Mouse (Mus musculus) lung, postnatal 4 days (tissue): ENCODE measurements around the gene Tcp10a.
"Not testable (repeated sequence)": the region's sequence is repeated elsewhere in the genome, so short reads cannot be mapped to it uniquely, and the experiment has no call there.

Experiments
- DNase-seq, 2 experiments: peaks; one replicate each; pipeline ENCODE4 v3.0.0; 2021

Tcp10a gene

DNA sequence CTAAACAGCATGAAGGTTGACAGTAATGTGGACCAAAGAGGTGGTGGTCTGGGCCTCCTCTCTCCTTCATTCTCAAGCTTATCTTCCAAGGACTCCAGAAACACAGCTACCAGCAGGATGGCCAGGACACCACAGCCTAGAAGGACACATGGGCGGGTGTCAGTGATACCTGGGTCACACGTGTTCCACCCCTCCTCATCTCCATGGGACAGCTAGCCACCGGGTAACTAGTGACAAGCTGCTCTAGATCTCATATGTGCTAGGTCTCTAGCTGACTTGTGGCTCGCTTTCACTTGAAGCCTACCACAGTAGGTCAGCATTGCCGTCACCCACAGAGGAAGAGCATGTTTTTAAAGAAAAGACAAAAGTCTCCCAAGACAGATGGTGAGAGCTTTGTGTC is 47.4 kb downstream of the Tcp10a start, which contains the start of gene Gm49630:
Gene Gm49630, minus strand, starts transcription at position 101 of the 400 bp plus-strand sequence.
- DNase-seq: not testable (repeated sequence)

DNA sequence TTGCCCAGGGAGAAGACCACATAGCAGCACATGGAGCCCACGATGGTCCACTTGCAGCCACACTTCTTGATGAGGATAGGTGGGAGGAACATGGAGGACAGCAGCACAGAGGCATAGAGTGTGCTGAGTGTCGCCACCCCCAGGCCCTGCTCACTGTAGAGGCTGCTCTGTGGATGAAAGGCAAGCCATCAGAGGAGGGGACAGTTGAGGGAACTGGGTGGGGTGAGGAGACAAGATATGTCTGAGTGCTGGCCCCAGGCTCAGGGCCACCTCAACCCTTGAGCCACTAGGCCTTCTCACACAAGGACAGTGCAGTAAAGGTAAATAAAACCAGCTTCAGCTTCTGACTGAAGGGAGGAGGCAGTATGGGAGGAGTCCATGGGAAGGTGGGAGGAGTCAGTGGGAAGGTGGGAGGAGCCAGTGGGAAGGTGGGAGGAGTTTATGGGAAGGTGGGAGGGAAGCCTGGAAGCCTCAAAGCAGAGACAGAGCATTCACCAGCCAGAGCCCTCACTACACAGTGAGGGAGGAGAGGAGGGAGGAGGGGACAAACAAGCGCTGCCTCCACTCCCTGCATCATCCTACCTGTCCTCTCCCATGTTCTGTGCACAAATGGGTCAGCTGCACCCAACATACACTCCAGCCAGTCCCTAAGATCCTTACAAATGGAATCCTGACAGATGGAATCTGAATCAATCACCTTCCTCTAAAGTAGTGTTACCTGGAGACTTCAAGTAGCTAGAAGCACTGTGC is 52.7 kb downstream of the Tcp10a start:
- not testable (repeated sequence) for DNase-seq

DNA sequence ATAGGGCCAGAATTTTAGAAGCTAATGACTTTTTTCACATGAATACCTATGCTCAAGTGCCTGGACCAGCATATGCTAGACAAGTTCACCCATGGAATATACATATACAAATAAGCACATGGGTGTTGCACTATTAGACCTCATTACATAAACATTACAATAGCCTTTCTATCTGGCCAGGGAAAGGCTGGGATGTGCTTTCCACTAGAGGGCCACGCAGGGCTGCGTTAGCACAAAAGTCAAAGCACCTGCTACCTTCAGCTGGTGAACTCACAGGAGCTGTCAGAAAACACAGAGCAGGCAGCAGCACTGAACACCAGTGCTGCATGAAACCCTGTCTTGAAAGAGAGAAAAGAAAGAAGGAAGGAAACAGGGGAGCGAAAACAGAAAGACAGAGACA is 53.5 kb downstream of the Tcp10a start:
- not testable (repeated sequence) for DNase-seq

DNA sequence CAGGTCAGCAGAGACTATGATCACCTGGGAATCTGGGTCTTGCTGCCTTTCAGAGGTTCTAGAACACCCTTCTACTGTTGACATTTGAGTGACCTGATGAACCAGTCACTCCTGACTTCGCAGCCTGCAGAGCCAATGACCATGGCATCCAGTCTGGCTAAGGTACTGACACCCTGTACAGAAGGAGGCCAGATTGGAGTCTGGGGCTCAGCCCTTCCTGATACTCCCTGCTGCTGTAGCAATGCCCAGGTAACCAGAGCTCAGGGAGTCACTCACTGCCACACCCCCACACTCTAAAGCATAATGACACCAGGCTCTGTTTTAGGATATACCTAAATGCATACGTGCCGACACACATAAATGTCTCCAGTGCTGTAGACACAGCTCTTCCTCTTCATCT is 58.3 kb downstream of the Tcp10a start:
- not testable (repeated sequence) for DNase-seq

DNA sequence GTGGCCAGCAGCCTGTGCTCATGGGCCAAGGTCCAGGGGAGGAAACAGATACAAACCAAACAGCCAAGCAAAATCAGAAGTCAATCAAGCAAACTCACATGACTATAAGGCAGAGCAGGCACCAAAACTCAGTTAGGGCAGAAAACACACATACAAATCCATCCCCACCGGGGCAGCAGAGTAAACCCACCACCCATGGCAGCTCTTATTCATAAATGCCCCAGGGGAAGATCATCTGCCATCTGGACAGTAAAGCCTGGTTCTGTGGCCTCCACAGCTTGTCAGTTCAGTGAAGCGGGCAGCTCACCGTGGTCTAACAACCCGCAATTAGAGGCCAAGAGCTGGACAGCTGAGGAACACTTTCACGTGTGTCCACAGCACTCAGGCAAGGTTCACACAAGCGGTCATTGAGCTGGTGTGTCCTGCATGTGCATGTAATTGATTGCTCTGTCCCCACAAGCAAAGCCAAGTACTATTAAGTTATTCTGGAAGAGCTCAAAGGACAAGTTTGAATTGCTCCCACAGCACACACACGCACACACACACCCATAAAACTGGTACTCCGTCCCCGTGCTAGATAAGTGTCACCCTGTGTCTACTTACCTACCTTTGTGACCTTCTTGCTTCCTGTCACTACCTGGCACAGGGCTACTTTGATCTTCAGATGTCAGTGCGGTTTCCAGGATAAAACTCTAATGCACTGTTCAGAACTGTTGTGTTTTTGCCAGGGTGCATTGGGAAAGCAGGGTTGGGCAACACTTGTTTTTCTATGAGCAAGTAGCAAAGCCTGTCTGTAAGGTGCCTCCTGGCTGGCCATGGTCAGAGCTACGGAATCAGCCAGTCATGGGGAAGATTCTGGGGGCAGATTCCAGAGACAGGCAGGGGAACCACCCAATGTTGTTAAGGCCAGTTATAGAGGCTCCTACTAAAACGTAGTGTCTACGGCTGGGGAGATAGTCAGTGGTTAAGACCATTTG is 59.0 kb downstream of the Tcp10a start:
- DNase-seq: not testable (repeated sequence)

DNA sequence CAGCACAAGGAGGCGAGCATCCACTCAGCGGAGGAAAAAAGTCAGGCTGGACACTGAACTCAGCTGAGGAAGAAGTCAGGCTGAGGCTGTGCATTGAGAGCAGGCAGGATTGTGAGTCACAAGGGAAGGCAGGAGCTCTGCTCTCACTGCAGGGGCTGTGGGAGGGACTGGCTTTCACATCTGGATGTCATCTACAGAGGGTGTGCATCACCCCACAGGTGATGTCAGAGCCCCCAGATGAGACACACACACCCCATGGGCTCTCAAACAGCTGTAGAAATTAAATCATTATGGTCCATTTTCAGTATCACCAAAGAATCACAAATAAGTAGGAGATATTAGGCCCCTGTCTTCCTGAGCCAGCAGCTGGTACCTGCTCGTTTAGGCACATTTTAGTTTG is 60.9 kb downstream of the Tcp10a start, which contains the start of gene Unc93a2:
Gene Unc93a2, minus strand, starts transcription at position 101 of the 400 bp plus-strand sequence.
- not testable (repeated sequence) for DNase-seq

DNA sequence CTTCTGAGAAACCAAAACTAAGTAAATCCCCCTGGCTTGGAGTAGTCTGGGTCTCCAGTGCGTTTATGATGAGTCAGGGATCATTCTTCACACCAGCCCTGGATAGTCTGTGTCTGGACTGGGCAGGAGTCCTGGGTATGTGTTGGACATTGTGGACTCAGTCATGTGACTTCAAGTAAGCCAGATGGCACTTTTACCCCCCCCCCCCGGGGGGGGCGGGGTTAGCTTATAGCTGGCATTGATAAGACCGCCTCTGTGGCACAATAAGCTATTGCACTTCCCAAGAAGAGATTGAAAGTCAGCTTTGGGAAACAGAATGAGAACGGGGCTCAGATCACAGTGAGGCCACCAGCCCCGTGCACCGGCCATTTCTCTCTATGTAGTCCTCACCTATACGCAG is 61.6 kb downstream of the Tcp10a start:
- not testable (repeated sequence) for DNase-seq

DNA sequence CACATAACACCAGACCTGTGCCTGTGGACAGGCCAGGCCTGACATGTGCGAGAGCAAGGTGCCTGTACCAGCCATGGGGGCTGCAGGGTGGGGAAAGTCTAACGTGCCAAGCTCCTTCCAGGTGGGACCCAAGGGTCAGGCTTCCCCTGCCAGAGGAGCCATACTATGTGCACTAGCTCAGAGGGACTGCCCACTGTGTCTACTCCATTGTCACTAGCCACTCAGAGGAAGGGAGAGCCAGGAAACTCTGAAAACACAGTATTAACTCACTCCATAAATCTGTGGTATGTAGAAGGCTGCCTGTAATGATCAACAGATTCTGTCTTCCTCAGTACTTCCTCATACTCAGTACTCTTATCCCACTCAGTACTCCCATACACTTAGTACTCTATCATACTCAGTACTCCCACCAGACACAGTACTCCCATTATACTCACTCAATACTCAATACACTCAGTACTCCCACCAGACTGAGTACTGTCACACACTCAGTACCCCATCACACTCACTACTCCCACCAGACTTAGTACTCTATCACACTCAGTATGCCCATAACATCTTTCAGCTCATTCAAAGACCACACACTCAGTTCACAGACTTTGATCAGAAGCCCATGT is 64.0 kb downstream of the Tcp10a start:
- not testable (repeated sequence) for DNase-seq

DNA sequence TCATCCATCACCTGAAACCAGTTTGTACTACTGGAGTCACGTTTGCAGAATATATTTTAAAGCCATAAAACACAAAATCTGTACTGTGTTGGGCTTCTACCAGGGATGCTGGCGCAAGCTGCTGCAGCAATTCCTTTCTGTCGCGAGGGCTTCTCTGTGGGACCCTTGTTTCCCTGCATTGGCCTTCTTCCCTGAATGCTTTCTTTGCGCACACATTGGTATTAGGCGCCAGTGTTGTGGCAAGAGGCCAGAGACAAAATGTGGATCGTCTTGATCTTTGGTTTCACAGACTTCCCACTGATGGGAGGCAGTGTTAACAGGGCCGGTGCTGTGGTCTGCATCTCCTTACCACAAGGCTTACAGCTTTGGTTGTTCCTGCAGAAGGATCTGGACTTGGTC is 64.5 kb downstream of the Tcp10a start:
- DNase-seq: not testable (repeated sequence)

DNA sequence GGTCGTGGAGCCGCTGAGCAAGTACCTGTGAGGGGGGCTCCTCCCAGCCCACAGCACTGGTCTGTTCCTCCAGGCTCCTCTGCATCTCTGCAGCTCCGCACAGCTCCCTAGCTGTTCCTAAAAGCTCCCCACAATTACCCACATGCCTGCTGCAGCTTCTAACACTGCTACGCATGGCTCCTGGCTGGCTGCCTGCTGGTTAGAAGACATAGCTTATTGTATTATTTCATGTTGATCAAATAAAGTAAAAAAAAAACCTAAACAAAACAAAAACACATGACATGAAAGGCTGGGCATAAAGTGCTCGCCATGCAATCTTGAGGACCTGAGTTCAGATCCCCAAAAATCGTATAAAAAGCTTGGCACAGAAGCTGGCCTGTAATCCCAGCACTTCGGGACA is 65.5 kb downstream of the Tcp10a start:
- DNase-seq: not testable (repeated sequence)

DNA sequence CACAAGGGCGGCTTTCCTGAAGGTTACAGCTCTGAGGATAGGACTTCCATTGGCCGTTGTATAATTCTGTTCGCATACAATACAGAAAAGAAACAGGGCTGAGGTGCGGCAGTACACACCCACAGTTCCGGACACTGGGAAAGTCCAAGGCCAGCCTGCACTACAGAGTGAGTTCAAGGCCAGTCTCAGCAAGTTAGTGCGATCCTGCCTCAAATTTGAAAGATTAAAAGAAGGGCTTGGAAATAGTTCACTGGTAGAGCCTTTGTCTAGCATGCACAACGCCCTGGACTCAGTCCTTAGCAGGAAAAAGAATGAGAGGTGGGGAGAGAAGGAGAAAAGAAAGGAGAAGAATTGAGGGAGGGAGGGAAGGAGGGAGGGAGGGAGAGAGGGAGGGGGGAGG is 70.7 kb downstream of the Tcp10a start:
- not testable (repeated sequence) for DNase-seq
